Mouse (Mus musculus): ENCODE results near the gene Slc8b1. TPM values are rescaled to one million over a fixed set of nuclear protein-coding genes. Genes with fewer than 3 reads are reported as not detected.

The Slc8b1 gene
- total and polyA plus RNA-seq, 3 experiments, result 2.7 to 5.9 TPM; not detected in 1

- no peak overlapping the region for H3K27ac ChIP-seq (ENCODE audit: control insufficient read depth, low read depth, low read length)
- H3K4me3 ChIP-seq (ENCODE audit: control insufficient read depth in 1 of 2, insufficient read depth in 1 of 2, low read depth in 2 of 2, low read length in 2 of 2), result no peak overlapping the region
- DNase-seq (ENCODE audit: low read depth, low spot score), result no peak
- peaks cover 13% of the 10 kb centered on the region for H3K79me2 ChIP-seq (ENCODE audit: control insufficient read depth, insufficient read depth, low read length, poor library complexity)
- peaks cover 0 to 4% of the 10 kb centered on the region in 2 experiments; a peak in 1 of 4 replicates for H3K36me3 ChIP-seq (ENCODE audit: control insufficient read depth in 1 of 2, insufficient read depth in 2 of 2, low read length in 2 of 2)
- no peak overlapping the region for H3K9ac ChIP-seq (ENCODE audit: control insufficient read depth, low read depth, low read length, poor library complexity, severe bottlenecking)
- H3K27me3 ChIP-seq (ENCODE audit: control insufficient read depth in 1 of 2, insufficient read depth in 2 of 2, low read length in 2 of 2), result no peaks in the 10 kb centered on the region
- no peaks in the 10 kb centered on the region for H3K9me3 ChIP-seq (replicated peaks; ENCODE audit: insufficient read depth, low read length)
- TF ChIP-seq TAL1 (IDR thresholded peaks at IDR 0.05; ENCODE audit: low read length), result no peak
- TF ChIP-seq SMC3 (IDR thresholded peaks at IDR 0.05; ENCODE audit: low read depth, low read length), result no peak
- TF ChIP-seq MYC (IDR thresholded peaks at IDR 0.05; ENCODE audit: low read depth, low read length), result no peak
- TF ChIP-seq MAX (IDR thresholded peaks at IDR 0.05; ENCODE audit: low read length), result no peak
- no peak for TF ChIP-seq RAD21 (IDR thresholded peaks at IDR 0.05; ENCODE audit: low read depth, low read length)
- TF ChIP-seq MXI1 (IDR thresholded peaks at IDR 0.05; ENCODE audit: low read depth, low read length), result no peak
- no peak for TF ChIP-seq MAZ (IDR thresholded peaks at IDR 0.05; ENCODE audit: low read depth, low read length)
- TF ChIP-seq ZC3H11A (IDR thresholded peaks at IDR 0.05; ENCODE audit: low read depth, low read length), result no peak
- TF ChIP-seq ELF1 (IDR thresholded peaks at IDR 0.05; ENCODE audit: low read depth, low read length), result no peak
- TF ChIP-seq TCF12 (IDR thresholded peaks at IDR 0.05; ENCODE audit: low read depth, low read length), result no peak
- TF ChIP-seq NELFE (IDR thresholded peaks at IDR 0.05; ENCODE audit: low read depth, low read length), result no peak
- no peak for TF ChIP-seq ZMIZ1 (IDR thresholded peaks at IDR 0.05; ENCODE audit: low read depth, low read length)
- no peak for TF ChIP-seq USF1 (IDR thresholded peaks at IDR 0.05; ENCODE audit: low read depth, low read length)
- H3K4me1 ChIP-seq (ENCODE audit: control insufficient read depth in 1 of 2, insufficient read depth in 2 of 2, low read length in 2 of 2), result peaks cover 0 to 10% of the 10 kb centered on the region in 2 experiments
Measured at GRCm38 (mm10) chr5:120506490-120506889, 4.5 kb upstream of the Slc8b1 start.

DNA sequence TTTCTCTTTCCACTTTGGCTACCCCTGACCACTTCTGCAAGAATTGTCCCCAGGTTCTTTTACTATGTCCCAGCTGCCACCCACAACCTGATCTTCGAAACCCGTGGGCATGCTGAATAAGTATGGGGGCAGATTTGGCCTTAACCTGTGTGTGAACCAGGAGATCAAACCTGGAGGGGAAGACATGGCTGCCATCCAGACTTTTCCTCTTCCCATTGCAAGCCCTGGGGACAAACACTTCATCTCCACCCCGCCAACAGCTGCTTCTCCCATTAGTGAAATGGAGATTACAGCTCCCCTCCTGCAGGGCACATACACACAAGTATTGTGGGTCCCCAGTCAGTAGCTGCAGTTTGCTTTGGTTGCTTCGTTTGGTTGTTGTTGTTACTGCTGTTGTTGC is 3.7 kb upstream of the Slc8b1 start:
- no peak overlapping the region for H3K27ac ChIP-seq (ENCODE audit: control insufficient read depth, low read depth, low read length)

More for the DNA sequence above, 3.7 kb upstream of the Slc8b1 start:
- Histone ChIP-seq H3K9me3 (replicated peaks; ENCODE audit: insufficient read depth, low read length) (no peaks in the 10 kb centered on the region), H3K36me3 (ENCODE audit: control insufficient read depth in 1 of 2, insufficient read depth in 2 of 2, low read length in 2 of 2) (peaks cover 0 to 5% of the 10 kb centered on the region in 2 experiments; a peak in 2 of 4 replicates), H3K79me2 (ENCODE audit: control insufficient read depth, insufficient read depth, low read length, poor library complexity) (peaks cover 10% of the 10 kb centered on the region), H3K9ac (ENCODE audit: control insufficient read depth, low read depth, low read length, poor library complexity, severe bottlenecking) (no peak overlapping the region), H3K27me3 (ENCODE audit: control insufficient read depth in 1 of 2, insufficient read depth in 2 of 2, low read length in 2 of 2) (no peaks in the 10 kb centered on the region), H3K4me3 (ENCODE audit: control insufficient read depth in 1 of 2, insufficient read depth in 1 of 2, low read depth in 2 of 2, low read length in 2 of 2) (no peak overlapping the region), H3K4me1 (ENCODE audit: control insufficient read depth in 1 of 2, insufficient read depth in 2 of 2, low read length in 2 of 2) (peaks cover 0 to 13% of the 10 kb centered on the region in 2 experiments)
- DNase-seq (ENCODE audit: low read depth, low spot score), result no peak
- TF ChIP-seq ZKSCAN1 (IDR thresholded peaks at IDR 0.05; ENCODE audit: low read depth, low read length) (no peak), USF1 (IDR thresholded peaks at IDR 0.05; ENCODE audit: low read depth, low read length) (no peak), CHD2 (IDR thresholded peaks at IDR 0.05; ENCODE audit: low read length) (no peak), GABPA (IDR thresholded peaks at IDR 0.05; ENCODE audit: low read depth, low read length) (no peak), NRF1 (IDR thresholded peaks at IDR 0.05; ENCODE audit: insufficient read depth, low read depth, low read length, poor library complexity, severe bottlenecking) (no peak), CTCF (IDR thresholded peaks at IDR 0.05 in 2 of 3, conservative IDR thresholded peaks at IDR 0.05 in 1 of 3; ENCODE audit: control insufficient read depth in 1 of 3, insufficient read depth in 1 of 3, low read depth in 2 of 3, low read length in 3 of 3, poor library complexity in 1 of 3, severe bottlenecking in 1 of 3) (no peak), E2F4 (IDR thresholded peaks at IDR 0.05; ENCODE audit: borderline replicate concordance, low read depth, low read length) (no peak), JUND (IDR thresholded peaks at IDR 0.05; ENCODE audit: low read depth, low read length) (no peak), TCF12 (IDR thresholded peaks at IDR 0.05; ENCODE audit: low read depth, low read length) (no peak), GATA1 (IDR thresholded peaks at IDR 0.05; ENCODE audit: low read depth, low read length) (no peak), ELF1 (IDR thresholded peaks at IDR 0.05; ENCODE audit: low read depth, low read length) (no peak), KAT2A (conservative IDR thresholded peaks at IDR 0.05; ENCODE audit: low read depth, low read length) (no peak), SIN3A (IDR thresholded peaks at IDR 0.05; ENCODE audit: low read length) (no peak), EP300 (IDR thresholded peaks at IDR 0.05; ENCODE audit: low read depth in 1 of 2, low read length in 2 of 2) (no peak), USF2 (IDR thresholded peaks at IDR 0.05; ENCODE audit: borderline replicate concordance in 1 of 2, insufficient read depth in 1 of 2, low read depth in 1 of 2, low read length in 2 of 2) (no peak), MYC (IDR thresholded peaks at IDR 0.05; ENCODE audit: low read depth, low read length) (no peak), MAFK (IDR thresholded peaks at IDR 0.05; ENCODE audit: borderline replicate concordance, low read depth, low read length) (no peak), MXI1 (IDR thresholded peaks at IDR 0.05; ENCODE audit: low read depth, low read length) (no peak), MAX (IDR thresholded peaks at IDR 0.05; ENCODE audit: low read length) (no peak), CHD1 (IDR thresholded peaks at IDR 0.05; ENCODE audit: low read depth, low read length) (no peak)
